Mouse (Mus musculus) embryo, embryonic 10.5 days (tissue): Measurements from ENCODE around the gene Olfr348.

Experiments used
- DNase-seq: peaks from one replicate; pipeline ENCODE4 v3.0.0-alpha.2; 2015; ENCODE audit warnings: low spot score

Olfr348 gene

DNA sequence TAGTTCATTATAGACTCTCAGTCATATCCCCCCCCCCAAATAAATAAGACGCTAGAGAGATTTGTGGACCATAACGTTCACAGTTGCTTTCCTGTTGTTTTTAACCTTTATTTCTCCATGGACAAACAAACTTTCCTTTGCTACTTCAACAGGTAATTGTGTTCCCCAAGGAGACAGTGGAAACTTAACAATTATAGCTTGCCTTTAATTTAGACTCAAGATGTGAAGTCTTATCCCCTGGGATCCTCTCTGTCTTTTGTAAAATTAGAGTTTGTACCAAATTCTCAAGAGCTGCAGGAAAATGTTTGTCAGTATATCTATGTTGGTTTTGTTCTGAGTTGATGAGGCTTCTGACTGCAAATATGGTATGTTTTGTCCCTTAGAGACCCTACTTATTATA lies at the start of gene Olfr348:
TSS of gene Olfr348 (plus strand) at position 301 of the 400 bp plus-strand sequence.
- DNase-seq = no peak

DNA sequence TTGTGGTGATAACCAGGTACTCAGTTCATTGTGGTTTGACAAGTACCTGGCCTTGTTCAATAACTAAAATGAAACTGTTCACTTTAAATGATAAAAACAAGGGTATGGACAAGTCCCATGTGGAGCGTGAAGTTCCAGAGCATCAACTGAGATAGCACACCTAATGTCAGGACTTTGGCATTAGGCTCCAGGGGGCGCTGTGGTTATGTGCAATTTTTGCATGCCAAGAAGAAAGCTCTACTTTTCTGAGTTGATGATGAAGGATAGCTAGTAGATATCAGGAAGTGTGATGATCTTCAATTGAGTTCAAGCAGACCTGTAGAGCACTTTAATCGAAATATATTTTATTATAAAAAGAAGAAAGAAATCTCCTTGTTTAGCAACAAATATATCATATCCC lies 47.9 kb upstream of the Olfr348 start:
- no peak for DNase-seq

DNA sequence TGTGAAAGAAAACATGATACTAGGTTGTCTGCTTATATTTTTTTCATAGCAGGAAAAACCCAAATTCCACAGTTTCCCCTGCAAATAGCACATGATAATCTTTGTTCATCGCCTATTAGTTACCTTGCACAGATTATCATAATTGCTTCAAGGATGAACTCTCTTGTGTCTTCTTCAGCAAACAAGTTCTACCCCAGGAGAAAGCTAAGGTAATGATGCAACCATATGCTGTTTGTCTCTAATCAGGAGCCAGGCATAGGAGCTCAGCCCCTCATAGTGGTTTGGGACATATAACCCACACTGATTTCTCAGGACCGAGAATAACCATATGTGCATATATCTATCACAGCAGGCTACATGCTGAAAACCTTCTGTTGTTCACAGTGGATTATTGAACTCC lies 6.2 kb downstream of the Olfr348 start, which contains the start of gene Olfr50:
TSS of gene Olfr50 (plus strand) at position 301 of the 400 bp plus-strand sequence.
- no peak for DNase-seq

DNA sequence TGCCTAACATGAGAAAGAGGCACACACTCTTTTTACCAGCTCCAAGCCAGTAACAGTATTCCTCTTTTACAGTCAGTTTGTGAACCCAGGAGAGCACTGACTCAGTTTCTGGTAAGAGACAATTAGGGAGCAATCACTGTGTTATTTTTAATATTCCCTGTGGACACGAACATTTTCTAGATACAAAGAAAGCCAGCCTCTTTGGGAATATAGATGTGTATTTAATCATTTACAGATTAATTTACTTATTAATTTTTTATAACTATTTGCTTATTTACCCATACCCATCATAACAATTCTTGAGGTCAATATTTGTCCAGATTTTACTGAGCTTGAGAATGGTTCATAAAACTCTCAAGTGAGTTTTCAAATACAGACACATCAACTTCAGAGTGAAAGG lies 32.9 kb downstream of the Olfr348 start, which contains the start of gene Olfr3:
TSS of gene Olfr3 (minus strand) at position 101 of the 400 bp plus-strand sequence.
- DNase-seq = no peak
